Mouse (Mus musculus) granulocyte monocyte progenitor cell, adult 5-6 weeks (primary cell): ENCODE results near the gene Tnrc18. TPM values are rescaled to one million over a fixed set of nuclear protein-coding genes. Genes with fewer than 3 reads are reported as not detected.
"Not testable (repeated sequence)": the region's sequence is repeated elsewhere in the genome, so short reads cannot be mapped to it uniquely, and the experiment has no call there.

Experiments
- ATAC-seq: replicated peaks from 2 replicates; pipeline ENCODE4 v1.8.0; 2016; ENCODE audit warnings: mild to moderate bottlenecking, moderate TSS enrichment, inconsistent platforms; ENCODE audit not compliant: poor library complexity, severe bottlenecking
- total RNA-seq, 2 experiments: library from RNA; stranded (forward) in 1 of 2; stranded (reverse) in 1 of 2; fragments of 200-712, 200-1000 nt in 1 of 2; fragments of >200 nt in 1 of 2; fragmentation: Nextera tagmentation in 1 of 2; gene quantifications; 2 replicates each; pipeline ENCODE4 v1.2.3; 2014 to 2017

The Tnrc18 gene
- total RNA-seq (2014; fragmentation: Nextera tagmentation) (50.4 and 50.6 TPM in 2 replicates), total RNA-seq (2017) (9.0 and 13.8 TPM in 2 replicates)

DNA sequence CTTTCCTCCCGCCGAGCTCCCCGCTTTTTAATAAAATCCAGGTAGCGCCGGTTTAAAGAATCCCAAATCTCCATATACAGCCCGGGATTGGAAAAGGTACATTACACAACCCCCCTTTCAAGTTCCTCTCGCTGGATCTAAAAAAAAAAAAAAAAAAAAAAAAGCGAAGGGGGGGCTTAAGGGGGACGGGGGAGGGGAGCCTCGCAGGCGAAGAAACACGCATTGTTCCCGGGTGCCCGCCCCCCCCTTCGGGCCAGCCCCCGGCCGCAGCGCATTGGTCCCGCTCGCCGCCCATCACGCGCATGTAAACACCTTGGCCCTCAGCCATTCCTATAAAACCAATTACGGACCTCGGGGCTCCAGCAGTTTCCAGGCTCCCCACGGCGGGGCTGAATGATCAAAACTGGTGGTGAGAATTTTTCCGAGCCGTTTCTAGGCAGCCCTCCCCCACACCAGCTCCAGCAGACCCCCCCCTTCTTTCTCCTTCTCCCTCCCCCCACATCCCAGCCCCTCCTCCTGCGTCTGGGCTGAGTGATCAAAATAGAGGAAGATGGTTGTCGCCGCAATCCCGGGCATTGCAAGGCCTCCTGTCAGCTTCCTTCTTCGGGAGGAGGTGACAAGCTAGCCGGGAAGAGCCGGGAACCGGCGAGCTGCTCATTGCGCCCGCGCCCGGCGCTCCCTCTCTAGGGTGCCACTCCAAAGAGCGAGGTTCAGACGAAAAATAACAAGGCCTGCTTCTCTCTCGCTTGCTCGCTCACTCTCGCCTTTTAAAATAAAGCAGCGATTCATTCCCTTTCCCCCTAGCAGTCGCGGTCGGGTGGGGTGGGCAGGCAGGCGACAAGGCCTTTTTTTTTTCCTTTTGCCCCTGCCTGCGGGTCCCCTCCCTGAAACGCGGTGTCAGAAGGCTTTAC, at the start of gene Tnrc18:
Gene Tnrc18 (minus strand): TSS at position 139 of the 911 bp plus-strand sequence.
- ATAC-seq: peak; percentile 35

DNA sequence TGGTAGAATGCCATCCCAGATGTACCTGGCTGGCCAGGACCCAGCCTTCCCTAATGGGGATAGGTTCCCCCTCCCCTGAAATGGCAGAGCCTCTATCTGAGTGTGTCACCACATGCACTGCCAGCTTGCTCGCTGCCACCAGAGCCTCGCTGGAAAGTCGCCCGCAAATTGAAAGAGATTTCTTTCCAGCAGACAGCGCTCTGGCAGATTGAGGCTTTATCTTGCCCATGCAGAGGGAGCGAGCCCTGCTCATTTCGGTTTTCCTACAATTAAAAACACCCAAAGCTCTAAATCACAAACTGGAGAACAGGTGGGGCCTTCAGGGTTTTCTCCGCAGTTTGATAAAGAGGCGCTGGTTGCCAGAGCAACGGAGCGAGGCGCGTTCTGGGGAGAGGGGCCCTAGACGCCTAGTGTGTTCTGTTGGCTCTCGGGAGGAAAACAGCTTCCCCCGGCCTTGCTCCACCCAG, 40.3 kb upstream of the Tnrc18 start:
- ATAC-seq: no peak

DNA sequence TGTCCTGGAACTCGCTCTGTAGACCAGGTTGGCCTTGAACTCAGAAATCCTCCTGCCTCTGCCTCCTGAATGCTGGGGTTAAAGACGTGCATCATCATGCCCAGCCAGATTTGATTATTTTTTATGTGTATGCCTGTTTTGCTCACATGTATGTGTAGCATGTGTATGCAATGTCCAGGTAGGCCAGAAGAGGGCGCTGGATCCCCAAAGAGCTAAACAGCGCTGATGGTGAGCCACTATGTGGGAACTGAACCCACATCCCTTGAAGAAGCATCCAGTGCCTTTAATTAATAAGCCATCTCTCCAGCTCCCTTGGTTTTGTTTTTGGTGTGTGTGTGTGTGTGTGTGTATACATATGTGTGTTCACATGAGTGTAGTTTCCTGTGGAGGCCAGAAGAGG, 38.9 kb upstream of the Tnrc18 start:
- ATAC-seq: no peak

DNA sequence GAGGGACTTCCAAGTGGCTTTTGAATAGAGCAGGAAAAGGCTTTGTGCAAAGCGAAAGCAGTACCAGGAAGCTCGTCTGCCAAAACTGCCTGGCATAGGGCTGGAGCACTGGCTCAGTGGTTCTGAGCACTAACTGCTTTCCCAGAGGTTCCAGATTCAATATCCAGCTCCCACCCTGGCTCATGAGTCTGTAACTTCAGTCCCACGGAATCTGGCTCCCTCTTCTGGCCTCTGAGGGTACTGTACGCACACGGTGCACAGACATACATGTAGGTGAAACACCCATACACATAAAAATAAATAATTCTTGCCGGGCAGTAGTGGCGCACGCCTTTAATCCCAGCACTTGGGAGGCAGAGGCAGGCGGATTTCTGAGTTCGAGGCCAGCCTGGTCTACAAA, 37.4 kb upstream of the Tnrc18 start:
- ATAC-seq: peak; percentile 69

DNA sequence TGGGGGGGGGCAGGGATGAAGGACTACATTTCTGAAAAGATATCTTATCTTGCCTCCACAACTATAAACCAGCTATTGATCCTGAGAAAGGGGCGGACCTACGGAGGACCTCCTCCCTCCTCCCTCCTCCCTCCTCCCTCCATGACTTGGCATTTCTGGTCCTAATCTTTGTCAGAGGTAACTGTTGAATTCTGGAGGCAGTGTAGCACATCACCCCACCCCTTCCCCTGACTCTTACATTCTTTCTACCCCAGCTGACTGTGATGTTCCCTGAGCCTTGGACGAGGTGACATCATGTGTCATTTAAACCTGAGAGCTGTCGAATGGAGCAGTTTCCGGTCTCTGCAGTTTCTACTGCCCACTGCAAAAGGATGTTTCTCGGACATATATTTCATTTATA, 36.1 kb upstream of the Tnrc18 start:
- ATAC-seq: no peak

DNA sequence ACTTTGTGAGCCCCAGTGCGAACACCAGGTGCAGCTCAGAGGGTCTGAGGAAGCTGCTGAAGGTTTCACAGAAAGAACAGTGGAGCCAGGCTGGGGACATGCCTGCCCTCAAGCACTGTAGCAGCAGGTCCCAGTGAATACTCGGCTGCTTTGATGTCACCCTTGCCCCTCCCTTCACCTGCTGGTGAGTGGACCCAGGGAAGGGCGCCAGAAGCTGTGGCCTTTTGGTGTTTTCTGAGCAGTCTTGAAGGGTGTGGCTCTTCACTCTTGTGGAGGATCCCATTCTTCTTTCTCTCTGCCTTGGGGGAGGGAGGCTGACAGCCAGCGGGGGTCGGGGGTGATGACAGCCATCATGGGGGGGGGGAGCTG, 34.2 kb upstream of the Tnrc18 start:
- no peak for ATAC-seq

DNA sequence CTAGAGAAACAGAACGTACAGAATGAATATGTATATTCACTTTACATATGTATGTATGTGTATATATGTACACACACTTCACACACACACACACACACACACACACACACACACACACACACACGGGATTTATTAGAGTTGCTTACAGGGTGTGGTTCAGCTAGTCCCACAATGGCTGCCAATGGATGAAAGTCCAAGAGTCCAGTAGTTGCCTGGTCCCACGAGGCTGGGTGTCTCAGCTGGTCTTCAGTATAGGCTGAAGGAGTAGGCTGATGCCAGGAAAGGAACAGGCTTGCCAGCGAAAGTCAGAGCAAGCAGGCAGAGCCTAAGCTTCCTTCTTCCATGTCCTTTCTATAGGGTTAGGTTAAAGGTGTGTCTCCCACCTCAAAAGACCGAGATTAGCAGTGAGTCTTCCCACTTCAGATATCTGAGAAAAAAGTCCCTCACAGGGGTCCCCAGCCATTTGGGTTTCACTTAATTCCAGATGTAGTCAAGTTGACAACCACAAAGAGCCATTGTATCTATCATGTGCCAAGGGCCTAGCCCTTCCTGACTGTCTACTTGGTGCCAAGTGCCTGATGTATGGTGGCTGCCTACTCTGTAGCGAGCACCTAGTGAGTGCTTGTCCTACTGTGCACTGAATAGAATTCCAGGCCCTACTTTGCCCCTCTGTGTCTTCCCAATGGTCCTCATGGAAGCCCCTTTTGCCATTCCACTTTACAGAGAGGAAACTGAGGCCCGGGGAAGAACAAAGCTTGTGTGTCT, 33.6 kb upstream of the Tnrc18 start:
- no peak for ATAC-seq

DNA sequence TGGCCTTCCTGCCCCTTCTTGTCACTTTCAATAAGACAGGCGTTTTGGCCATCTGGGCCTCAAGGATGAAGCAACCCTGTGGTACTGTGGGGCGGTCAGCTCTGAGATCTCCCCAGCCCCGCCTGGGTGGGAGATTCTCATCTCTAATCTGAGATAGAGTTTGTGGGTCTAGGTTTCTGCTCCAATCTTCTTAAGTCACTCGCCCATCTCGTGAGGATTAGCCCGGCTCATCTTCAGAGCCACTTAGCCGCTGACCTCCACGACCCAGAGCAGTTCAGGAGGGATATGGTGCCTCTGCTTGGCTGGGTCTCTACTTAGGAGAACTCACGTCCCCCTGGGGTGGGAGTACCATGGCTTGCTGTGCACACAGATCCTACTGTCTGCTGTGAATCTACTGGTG, 33.0 kb upstream of the Tnrc18 start:
- no peak for ATAC-seq

DNA sequence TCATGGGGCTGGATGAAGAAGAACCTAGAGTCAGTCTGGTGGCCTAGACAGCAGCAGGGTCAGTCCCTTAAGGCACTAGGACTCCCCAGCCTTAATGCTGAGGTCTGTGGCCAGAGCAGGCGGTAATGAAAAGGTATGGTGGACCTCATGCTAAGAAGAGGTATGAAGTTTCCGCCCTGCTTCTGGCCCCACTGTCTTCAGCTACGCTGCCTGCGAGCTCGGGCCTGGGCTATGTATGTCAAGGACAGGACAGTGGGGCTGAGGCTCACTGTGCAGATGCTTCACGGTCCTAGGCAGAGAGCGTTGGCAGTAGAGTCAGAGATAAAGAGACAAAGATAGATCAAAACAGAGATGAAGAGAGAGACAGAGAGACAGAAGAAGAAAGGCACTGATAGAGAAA, 31.4 kb upstream of the Tnrc18 start:
- ATAC-seq: no peak

DNA sequence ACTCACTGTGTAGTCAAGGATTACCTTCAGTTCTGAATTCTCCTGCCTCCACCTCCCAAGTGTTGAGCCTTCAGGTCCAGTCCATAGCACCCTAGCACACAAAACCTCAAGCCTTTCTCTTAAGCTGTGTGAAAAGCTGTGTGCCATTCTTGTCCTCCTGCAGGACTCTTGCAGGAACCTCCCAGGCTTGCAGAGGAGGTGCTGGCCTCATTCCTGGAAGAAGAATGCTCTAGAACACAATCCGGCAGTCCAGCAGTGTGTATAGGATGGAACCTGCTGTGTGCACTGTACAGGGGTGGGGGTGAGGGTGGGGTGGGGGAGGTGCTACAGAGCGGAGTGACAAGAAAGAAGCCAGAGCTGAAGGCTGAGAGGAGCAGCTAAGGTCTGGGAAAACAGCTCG, 30.7 kb upstream of the Tnrc18 start:
- no peak for ATAC-seq

DNA sequence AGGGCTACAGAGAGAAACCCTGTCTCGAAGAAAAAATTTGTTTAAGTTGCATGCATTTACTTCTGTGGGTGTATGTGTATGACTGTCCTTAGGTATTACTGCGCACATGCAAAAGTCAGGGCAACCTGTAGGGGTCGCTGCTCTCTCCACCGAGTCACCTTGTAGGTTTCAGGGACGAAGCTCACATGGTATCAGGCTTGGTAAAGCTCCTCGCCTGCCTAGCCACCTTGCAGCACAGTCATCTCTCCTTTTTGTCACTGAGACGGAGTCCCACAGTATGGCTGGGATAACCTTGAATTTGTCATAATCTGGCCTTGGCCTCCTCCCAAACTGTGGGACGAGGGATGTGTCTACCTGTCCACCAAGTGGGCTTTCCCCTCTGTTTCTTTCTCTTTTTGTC, 27.0 kb upstream of the Tnrc18 start:
- peak; percentile 59; the same call in 1 of the 2 replicates for ATAC-seq

DNA sequence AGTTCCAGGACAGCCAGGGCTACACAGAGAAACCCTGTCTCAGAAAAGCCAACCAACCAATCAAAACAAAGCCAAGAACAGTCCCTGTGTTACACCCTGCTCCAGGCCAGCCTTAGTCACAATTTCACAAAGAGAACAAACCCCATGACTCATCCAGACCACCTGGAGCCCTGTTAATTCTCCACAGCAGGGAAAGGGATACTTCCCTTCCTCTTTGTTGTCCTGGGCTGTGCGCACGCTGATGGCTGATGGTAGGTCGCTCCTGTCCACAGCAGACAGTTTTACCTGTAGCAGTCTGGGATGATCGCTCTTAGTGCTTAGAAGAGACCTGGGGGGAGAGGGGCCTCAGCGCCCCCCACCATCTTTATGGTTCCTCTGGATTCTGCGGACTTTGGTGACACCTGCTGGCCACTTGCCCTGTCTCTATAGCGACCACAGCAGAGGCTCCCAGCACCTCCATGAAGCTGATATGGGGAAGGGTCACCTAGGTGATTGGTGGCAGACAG, 24.7 kb upstream of the Tnrc18 start:
- ATAC-seq: peak; percentile 48

DNA sequence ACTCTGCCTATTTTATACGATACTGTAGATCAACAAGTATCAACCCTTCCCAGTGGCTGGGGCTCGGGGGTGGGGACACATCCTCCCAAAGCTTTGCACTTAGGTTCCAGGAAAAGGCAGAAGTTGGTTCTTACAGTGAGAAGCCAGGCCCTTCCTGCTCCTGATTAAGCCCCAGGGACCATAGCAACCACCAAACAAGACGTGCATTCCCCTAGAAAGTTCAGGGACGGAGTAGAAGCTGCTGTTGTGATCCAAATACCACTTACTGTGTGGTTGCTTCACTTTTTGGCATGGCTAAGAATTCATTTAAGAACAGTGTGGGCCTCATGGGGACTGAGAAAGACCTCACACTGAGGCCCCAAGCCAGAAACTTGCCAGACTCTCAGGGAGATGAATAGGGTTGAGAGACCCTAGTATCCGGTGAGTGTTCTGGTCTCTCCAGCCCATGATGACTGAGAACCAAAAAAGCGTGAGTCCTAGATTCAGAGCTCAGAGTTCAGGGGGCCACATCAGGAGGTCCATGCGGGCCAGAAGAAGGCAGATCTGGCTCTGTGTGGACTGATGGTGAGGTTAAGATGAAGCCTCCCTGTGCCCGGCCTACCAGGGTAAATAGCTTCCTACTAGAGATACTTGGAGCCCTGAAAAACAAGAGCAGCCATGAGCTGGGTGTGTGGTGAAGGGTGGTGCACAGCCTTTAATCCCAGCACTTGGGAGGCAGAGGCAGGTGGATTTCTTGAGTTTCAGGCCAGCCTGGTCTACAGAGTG, 24.1 kb upstream of the Tnrc18 start:
- ATAC-seq: no peak

DNA sequence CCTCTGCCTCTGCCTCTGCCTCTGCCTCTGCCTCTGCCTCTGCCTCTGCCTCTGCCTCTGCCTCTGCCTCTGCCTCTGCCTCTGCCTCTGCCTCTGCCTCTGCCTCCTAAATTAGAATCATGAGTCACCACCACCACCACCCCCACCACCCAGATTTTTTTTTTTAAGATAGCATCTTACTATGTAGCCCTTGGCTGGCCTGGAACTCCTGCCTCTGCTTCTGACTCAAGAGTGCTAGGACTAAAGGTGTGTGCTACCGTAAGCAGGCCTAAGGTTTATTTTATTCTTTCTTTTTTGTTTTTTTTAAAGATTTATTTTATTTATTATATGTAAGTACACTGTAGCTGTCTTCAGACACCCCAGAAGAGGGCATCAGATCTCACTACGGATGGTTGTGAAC, 20.0 kb upstream of the Tnrc18 start:
- not testable (repeated sequence) for ATAC-seq

DNA sequence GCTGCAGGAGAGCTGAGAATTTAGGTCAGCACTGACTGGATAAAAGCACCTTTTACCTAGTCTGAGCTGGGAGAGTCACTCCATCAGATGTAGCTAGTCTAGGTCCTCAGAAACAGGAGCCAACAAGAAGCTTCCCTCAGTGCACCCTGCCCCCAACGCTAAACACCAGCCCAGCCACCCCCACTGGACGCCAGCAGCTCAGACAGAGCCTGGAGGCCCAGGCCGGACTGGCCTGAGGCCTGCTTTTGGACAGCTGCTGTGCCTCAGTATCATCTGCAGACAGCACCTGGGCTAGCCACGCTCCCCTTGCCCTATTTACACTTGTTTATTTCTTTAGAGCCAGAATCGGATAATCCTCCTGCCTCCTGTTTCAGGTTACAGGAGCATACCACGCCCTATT, 19.4 kb upstream of the Tnrc18 start:
- ATAC-seq: no peak

DNA sequence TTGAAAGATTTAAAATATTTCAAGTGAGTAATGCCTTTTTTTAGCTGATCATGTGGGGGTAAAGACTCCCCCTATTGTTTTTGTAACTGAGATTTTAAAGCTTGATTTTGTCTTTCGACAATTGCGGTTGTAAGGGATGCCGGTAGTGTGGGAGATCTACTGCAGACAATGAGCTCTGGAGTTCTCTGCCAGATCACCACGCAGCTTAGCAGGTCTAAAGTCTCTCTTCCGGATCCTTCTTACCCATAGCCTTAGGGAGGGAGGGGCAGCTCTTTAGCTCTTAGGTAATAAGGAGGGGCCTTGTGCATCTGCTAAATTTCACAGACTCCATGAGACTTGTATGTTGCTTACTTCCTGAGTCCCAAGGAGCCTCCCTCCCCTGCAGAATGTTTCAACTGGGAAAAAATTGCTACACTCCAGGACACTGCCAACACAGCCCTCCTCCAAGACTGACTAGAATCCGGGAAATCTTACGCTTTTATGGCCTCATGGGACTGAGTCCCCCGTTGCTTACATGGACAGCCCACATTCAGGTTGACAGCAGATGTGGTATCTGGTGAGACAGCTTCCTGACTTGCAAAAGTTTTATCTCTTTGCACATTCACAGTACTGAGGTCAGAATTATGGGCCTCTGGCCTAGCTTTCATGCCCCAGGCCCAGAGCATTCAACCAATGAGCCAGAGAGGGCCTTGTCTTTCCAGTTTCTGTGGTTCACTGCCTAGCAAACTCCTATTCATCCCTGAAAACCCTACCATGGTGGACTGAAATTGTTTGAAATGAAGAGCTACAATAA, 16.4 kb upstream of the Tnrc18 start:
- no peak for ATAC-seq

DNA sequence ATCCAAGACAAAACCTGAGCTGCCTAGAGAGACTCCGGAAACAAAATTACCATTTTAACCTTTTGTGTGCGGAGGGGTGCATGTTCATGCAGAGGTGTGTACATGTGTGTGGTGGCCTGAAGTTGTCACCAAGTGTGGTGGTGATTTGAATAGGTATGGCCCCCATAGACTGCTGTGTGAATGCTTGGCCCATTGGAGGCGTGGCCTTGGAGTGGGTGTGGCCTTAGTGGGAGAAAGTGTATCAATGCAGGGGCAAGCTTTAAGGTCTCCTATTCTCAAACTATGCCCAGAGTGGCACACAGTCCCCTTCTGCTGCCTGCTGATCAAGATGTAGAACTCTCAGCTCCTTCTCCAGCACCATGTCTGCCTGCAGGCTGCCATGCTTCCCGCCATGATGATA, 8.7 kb upstream of the Tnrc18 start:
- no peak for ATAC-seq

DNA sequence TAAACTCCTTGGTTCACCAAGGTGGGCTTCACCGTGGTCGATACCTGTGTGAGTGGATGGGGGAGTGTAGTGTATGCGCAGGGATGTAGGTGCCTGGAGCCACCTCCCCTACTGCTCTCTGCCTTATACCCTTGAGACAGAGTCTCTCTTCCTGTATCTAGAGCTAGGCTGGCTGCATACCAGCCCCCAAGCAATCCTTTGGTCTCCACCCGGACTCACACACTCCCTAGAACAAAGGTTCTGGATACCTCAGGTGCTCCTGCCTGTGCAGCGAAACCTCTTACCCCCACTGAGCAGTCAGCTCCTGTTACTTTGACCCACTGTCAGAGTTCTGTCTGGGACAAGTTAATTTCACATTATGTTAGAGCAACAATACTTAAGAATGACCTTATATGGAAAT, 8.2 kb upstream of the Tnrc18 start:
- ATAC-seq: no peak

DNA sequence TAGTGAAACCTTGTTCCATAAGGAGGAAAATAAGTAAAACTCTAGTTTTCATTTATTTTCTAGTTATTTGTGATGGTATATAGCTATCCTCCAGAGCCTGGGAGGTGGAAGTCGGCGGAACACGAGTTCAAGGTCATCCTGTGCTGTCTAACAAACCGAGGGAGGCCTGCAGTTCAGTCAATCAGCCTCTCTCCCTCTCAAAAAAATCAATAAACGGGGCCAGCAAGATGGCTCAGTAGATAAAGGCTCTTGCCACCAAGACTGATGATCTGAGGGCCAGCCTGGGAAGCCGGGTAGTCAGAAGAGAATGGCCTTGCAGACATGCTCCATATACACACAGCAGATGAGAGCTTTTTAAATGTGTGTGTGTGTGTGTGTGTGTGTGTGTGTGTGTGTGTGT, 6.6 kb upstream of the Tnrc18 start:
- no peak for ATAC-seq
